Mouse (Mus musculus) left cerebral cortex, postnatal 36 days (tissue): ENCODE measurements around the gene Trpm3. TPM values are rescaled to one million over a fixed set of nuclear protein-coding genes. Genes with fewer than 3 reads are reported as not detected.

Experiments
- DNase-seq, 2 experiments: peaks; one replicate each; pipeline ENCODE4 v3.0.0; 2021 to 2022; ENCODE audit warnings: low spot score in 2 of 2, mixed read lengths in 1 of 2
- intact Hi-C: fragments of 180-260 bp; cut with DNase I; formaldehyde crosslinking; loops from one replicate; pipeline ENCODE4 v1.15.1; 2025
- total RNA-seq, 2 experiments: library from RNA; stranded (reverse); gene quantifications; 2 replicates each; pipeline ENCODE4 v1.2.3; 2021

The Trpm3 gene
- total RNA-seq, 2 experiments from 2014 or later, result 26.6 to 37.4 TPM

DNA sequence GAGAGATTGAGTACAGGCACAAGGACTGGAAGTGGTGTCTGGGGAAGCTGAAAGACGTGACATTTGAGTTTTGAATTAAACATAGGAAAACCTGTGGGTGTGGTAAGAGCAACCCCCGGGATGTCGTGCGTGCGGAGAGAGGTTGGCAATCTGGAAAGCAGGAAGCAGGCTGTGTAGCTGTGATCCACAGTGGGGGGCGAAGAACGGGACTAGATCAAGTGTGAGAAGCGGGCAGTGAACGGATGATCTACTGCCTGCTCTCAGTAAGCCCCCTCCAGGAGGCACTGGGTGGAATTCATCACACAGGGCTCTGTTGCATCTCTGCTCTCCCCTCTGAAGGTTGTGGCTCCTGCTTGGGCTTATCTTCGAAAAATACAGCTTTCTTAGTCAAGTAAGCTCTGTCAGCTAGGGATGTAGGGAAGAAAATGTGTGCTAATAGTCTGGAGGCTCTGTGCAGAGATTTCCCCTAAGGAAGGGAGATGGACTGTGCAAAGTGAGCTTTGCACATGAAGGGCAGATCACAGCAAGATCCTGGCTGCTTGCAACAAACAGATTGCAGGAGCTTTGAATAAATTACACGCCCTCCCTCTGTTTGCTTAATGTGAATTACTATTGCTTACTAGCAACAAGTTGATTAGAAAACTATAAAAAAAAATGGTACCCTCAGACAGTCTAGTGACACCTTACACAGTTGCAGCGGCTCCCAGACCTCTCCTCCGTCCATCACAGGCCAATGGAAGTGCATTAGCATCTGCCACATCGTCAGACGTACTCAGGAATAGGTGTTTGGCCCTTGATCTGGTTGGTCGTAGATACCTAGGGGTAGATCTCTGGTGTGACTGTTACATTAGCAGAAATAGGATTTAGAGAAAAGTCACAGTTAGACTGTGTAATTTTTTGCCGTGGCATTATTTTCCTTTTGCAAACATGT lies 164.4 kb downstream of the Trpm3 start:
- DNase-seq, result peak; percentile 10 to 14
- intact Hi-C loops, result loop anchor here (5.0 kb wide), 5 partner anchors 386 to 731 kb away; partner anchors contain the start of gene Cemip2

GRCm38 (mm10) chr19:22303952-22304655 lies 165.3 kb downstream of the Trpm3 start:
- DNase-seq, result peak; percentile 51 to 81
- intact Hi-C loops, result loop anchor here (5.0 kb wide), 5 partner anchors 387 to 732 kb away; partner anchors contain the start of gene Cemip2

DNA sequence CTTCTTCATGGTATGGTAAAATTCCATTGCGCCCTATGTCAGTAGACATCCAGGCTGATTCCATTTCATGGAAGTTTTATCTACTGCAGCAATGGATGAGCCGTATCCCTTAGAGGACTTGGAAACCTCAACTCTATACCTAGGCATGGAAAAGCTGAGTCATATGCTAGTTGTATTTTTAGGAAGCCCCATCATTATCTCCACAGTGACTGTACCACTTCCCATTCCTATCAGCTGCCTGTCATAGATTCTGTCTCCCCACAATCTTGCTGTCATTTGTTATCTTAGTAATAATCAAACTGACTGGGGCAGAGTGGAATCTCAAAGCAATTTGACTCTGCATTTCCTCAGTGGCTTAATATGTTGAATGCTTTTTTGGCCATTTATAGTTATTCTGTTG lies 169.2 kb downstream of the Trpm3 start:
- intact Hi-C loops, result no loop called here
- DNase-seq, result no peak

- no peak for DNase-seq
- intact Hi-C loops, result no loop called here
Observed at GRCm38 (mm10) chr19:22317306-22317705, 178.5 kb downstream of the Trpm3 start.

DNA sequence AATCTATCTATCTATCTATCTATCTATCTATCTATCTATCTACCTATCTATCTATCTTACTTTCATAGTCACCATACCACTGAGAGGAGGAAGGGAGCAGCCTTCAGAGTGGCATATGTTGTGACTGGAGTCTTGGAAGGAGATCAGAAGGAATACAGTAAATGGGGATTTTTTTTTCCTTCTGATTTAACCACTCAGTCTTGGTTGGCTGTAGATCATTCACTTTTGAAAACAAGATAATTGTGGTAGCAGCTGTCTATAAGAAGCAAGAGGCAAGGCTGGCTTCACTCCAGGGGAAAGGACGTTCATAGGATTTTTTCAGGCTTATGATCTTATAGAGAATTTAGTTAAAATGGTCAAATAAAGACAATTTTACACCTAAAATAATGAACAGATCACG lies 188.0 kb downstream of the Trpm3 start:
- intact Hi-C loops, result no loop called here
- DNase-seq, result no peak

- intact Hi-C loops, result no loop called here
- no peak for DNase-seq
Observed at GRCm38 (mm10) chr19:22327226-22327625, 188.4 kb downstream of the Trpm3 start.

DNA sequence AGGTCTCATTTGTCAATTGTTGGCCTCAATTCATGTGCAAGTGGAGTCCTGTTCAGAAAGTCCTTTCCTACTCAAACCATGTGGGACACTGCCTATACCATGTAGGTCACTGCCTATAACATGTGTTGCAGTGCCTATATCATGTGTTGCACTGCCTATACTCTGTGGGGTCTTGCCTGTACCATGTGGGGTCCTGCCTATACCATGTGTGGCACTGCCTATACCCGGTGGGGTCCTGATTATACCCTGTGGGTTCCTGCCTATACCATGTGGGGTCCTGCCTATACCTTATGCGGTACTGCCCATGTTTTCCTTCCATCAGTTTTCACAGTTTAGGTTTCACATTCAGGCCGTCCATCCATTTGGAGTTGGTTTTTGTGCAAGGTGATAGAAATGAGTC lies 197.4 kb downstream of the Trpm3 start:
- no peak for DNase-seq
- intact Hi-C loops, result loop anchor here (2.0 to 5.0 kb wide), 2 partner anchors 216 to 549 kb away; no protein-coding TSS in a partner anchor

- peak; percentile 18 to 33 for DNase-seq
- intact Hi-C loops, result loop anchor here (1.0 to 5.0 kb wide), 3 partner anchors 215 to 547 kb away; no protein-coding TSS in a partner anchor
Observed at GRCm38 (mm10) chr19:22337468-22337867, 198.6 kb downstream of the Trpm3 start.

DNA sequence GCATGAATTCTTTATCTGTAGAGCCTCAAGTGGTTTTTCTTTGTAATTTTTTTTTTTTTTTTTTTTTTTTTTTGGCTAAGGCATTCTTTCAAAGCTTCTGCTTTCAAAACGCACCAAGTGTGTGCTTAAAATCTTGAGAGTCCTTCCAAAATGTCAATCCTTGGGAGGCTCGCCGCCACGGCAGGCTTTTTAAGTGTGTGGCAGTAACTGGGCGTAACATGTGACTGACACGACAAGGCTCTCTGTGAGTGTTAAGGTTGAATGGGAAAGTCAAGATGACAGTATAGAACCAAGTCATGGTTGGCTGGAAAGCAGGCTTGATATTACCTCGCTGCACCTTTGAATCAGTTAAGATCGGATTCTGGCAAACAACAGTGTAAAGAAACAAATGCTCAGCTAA lies 200.1 kb downstream of the Trpm3 start:
- DNase-seq, result no peak
- intact Hi-C loops, result loop anchor here (5.0 kb wide), 1 partner anchor 213 kb away; no protein-coding TSS in a partner anchor

GRCm38 (mm10) chr19:22354037-22354541 lies 215.2 kb downstream of the Trpm3 start:
- intact Hi-C loops, result no loop called here
- DNase-seq, result peak; percentile 12 to 15

- no peak for DNase-seq
- intact Hi-C loops, result no loop called here
Observed at GRCm38 (mm10) chr19:22386890-22387289, 248.0 kb downstream of the Trpm3 start.

DNA sequence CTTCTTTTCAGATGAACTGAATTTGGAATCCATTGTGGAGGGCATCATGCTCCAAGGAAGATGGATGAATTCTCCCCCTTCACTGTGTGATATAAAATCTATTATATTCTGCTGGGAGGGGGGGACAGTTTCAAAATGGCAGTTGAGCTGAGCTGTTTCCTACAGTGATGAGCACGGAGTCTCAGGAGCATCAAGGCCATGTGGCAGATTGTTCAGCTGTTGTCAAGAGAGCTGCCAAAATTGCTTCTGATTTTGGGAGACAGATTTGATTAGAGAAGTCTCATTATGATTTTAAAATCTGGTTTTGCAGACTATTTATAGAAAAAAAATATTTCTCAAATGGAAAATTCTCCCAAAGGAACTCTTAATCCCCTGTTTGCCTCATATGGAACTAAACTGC lies 255.9 kb downstream of the Trpm3 start:
- no peak for DNase-seq
- intact Hi-C loops, result no loop called here

DNA sequence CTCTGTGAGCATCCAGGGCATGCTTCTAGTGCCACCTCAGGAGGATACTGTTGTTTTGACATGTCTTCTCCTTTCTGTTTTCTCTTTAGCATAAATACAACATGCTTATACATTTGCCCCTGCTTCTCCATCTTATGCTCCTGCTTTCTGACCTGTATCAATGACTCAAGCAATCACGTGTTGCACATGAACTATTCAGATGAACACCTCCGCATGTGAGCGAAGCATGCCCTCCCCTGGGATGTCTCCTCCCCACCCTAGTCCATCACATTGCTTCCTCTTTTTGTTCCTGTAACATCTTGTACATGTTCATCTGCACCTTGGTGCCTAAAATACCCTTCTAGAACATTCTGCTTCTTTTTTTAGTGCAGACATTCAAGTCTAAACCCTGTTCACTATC lies 265.2 kb downstream of the Trpm3 start:
- intact Hi-C loops, result no loop called here
- DNase-seq, result no peak

- DNase-seq, result no peak
- intact Hi-C loops, result no loop called here
Observed at GRCm38 (mm10) chr19:22418239-22418638, 279.4 kb downstream of the Trpm3 start.

GRCm38 (mm10) chr19:22437207-22437606 lies 298.4 kb downstream of the Trpm3 start:
- intact Hi-C loops, result no loop called here
- DNase-seq, result no peak

DNA sequence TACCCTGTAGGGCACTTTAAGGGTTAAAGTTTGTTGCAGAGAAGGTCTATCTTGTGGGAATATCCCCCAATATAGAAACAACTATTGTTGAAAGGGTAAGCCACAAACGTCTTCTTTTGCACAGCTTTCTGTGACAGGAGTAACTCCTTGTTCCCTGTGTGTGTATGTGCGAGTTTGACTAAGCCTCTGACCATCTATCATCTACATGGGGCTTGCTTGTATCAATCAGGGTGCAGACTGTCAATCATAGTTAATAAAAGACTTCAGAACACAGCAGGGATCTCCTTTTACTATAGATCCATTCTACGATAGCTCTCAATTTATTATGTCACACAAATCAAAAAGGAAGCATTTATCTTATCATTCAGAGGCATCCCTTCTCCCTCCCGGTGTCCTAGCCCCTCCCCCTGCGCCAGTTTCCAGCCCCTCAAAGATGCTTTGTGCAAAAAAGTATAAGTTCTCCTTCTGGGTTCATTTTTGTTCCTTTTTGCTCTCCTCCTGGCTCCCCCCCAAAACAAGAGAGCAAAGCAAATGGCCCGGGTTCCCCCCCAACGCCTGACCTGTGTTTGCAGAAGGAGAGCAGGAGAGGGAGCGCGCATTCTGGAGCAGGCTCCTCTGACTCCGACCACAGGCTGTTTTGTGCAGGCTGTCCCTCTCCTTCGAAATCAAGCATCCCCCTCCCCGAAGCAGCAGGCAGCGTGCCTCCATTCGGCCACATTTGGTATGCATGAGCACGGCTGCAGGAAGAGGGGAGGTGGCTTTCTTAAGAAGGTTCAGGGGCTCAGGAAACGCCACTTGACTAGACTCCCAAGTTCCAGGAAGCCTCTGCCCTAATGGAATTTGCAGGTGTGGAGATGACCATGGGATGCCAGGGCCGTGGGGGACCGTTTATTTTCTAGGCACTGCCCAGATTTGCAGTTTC lies 308.8 kb downstream of the Trpm3 start:
- peak in 1 of 2 experiments; percentile 18 for DNase-seq
- intact Hi-C loops, result no loop called here

DNA sequence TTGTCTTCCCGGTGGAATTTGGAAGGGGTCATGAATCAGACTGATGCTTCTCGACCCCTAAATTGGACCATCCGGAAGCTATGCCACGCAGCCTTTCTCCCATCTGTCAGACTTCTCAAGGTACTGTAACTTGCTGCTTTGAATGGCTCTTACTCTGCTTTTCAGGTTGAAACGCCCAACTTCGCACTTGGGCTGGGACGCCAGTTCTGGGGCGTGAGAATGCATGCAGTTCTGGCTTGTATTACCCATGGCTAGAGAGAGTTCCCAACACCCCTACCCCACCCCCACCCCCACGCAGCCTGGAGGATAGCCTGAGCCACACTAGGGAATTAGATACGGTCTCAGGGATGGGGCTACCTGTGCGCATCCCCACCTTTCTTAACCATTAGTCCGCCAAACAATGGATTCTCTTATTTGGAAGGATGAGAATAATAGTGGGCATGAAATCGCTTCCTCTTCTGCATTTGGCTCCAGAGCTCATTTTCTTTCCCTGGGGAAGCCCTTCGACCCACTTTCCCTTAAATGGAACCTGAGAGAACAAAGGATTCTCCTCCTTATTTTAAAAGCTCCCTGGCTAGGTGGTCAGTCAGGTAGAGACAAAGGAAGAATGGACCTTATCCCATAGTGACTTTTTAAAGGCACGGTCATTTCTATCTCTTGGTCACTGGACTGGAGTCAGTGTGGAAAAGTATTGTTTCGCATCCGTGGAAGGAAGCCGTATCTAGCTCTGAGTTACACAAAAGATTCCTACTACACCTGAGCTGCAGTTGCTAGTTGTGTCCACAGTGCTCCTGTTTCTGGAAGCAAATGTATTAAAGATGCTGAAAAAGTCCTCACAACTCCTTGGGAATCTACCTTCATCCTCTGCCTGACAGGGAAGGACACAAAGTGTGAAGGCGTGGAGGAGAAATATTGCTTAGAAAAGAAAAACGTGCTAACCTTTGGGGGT lies 309.8 kb downstream of the Trpm3 start:
- DNase-seq, result peak in 1 of 2 experiments; percentile 14
- intact Hi-C loops, result no loop called here

DNA sequence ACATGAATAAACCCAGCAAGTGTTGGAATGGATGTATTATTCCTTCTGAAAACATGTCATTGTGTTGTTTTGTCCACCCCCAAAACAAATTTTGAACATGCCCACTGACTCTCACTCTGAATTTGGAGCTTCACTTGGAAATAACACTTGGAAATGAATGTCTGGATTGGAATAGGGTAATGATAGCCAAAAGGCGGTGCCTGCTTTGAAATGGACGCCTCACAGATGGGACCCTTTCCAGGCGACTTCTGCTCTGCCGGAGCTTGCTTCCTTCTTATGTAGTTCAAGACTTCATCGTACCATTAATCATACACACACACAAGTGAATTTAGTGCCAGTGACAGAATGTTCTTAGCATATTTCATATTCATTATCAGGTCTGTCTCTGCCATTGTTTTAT lies 312.4 kb downstream of the Trpm3 start:
- intact Hi-C loops, result no loop called here
- no peak for DNase-seq
